Mouse (Mus musculus): ENCODE measurements around the gene Ak7. TPM values are rescaled to one million over a fixed set of nuclear protein-coding genes. Genes with fewer than 3 reads are reported as not detected.

Ak7 gene
- total and polyA plus RNA-seq, 2 experiments from 2014 or later = 1.4 to 2.2 TPM

DNA sequence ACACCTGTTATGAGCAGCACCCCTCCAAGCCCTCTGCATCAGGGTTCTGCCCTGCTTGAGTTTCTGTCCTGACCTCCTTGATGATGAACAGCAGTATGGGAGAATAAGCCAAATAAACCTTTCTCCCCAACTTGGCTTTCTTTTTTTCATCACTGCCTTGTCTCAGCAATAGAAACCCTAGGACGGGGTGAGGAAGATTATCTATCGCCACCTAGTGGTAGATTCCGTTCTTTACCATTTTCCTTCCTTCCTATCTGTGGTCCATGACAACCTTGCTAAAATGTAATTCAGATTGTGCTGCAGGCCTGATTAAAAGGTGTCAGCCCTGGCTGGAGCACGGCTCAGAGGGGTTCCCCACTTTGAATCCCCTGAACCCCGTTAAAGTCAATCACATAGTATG lies 16.9 kb downstream of the Ak7 start:
- peaks cover 8% of the 10 kb centered on the region; the same call in 1 of the 2 replicates for H3K4me1 ChIP-seq (ENCODE audit: insufficient read depth, low read length)
- DNase-seq (ENCODE audit: low spot score) (peak; percentile 82), ATAC-seq (ENCODE audit: low FRiP score) (peak; percentile 50; the same call in 1 of the 2 replicates)
- no peaks in the 10 kb centered on the region for H3K27me3 ChIP-seq (ENCODE audit: insufficient read depth, low read length)
- no peak overlapping the region for H3K4me2 ChIP-seq (ENCODE audit: low read depth, low read length, poor library complexity, severe bottlenecking)
- no peak overlapping the region for H3K4me3 ChIP-seq (ENCODE audit: low read depth, low read length)
- WGBS = 3% methylated on average over 5 of the region's 5 CpGs
- 0 out of 2 replicates have a peak overlapping the region, but pooled peaks have one; percentile 67 for H3K27ac ChIP-seq (ENCODE audit: low read depth, low read length)
- H3K36me3 ChIP-seq (ENCODE audit: insufficient read depth, low read length) = no peaks in the 10 kb centered on the region
- TF ChIP-seq CTCF (IDR thresholded peaks at IDR 0.05) = peak; percentile 89
- no peak overlapping the region for H3K9ac ChIP-seq (replicated peaks; ENCODE audit: low read length, poor library complexity, severe bottlenecking)
- no peaks in the 10 kb centered on the region for H3K9me3 ChIP-seq (ENCODE audit: low read length)

- no peak overlapping the region for H3K4me3 ChIP-seq (ENCODE audit: low read depth, low read length)
- no peak for TF ChIP-seq CTCF (IDR thresholded peaks at IDR 0.05)
- DNase-seq (ENCODE audit: low spot score) (no peak), ATAC-seq (ENCODE audit: low FRiP score) (no peak)
- no peaks in the 10 kb centered on the region for H3K9me3 ChIP-seq (ENCODE audit: low read length)
- H3K27ac ChIP-seq (ENCODE audit: low read depth, low read length) = no peak overlapping the region
- WGBS = 50% methylated on average over 1 of the region's 1 CpGs
- H3K9ac ChIP-seq (replicated peaks; ENCODE audit: low read length, poor library complexity, severe bottlenecking) = no peak overlapping the region
- no peak overlapping the region for H3K4me2 ChIP-seq (ENCODE audit: low read depth, low read length, poor library complexity, severe bottlenecking)
- no peaks in the 10 kb centered on the region for H3K36me3 ChIP-seq (ENCODE audit: insufficient read depth, low read length)
- H3K4me1 ChIP-seq (ENCODE audit: insufficient read depth, low read length) = peaks cover 8% of the 10 kb centered on the region; the same call in 1 of the 2 replicates
- no peaks in the 10 kb centered on the region for H3K27me3 ChIP-seq (ENCODE audit: insufficient read depth, low read length)
Observed at GRCm38 (mm10) chr12:105724616-105725015, 18.8 kb downstream of the Ak7 start.

- H3K9ac ChIP-seq (replicated peaks; ENCODE audit: low read length, poor library complexity, severe bottlenecking) = no peak overlapping the region
- no peak for TF ChIP-seq CTCF (IDR thresholded peaks at IDR 0.05)
- no peak overlapping the region for H3K27ac ChIP-seq (ENCODE audit: low read depth, low read length)
- H3K27me3 ChIP-seq (ENCODE audit: insufficient read depth, low read length) = no peaks in the 10 kb centered on the region
- H3K4me3 ChIP-seq (ENCODE audit: low read depth, low read length) = no peak overlapping the region
- no peaks in the 10 kb centered on the region for H3K36me3 ChIP-seq (ENCODE audit: insufficient read depth, low read length)
- DNase-seq (ENCODE audit: low spot score) (no peak), ATAC-seq (ENCODE audit: low FRiP score) (no peak)
- H3K4me2 ChIP-seq (ENCODE audit: low read depth, low read length, poor library complexity, severe bottlenecking) = no peak overlapping the region
- no peaks in the 10 kb centered on the region for H3K9me3 ChIP-seq (ENCODE audit: low read length)
- 83% methylated on average over 13 of the region's 13 CpGs for WGBS
- peaks cover 8% of the 10 kb centered on the region; the same call in 1 of the 2 replicates for H3K4me1 ChIP-seq (ENCODE audit: insufficient read depth, low read length)
Observed at GRCm38 (mm10) chr12:105725736-105726135, 20.0 kb downstream of the Ak7 start.

GRCm38 (mm10) chr12:105727268-105727667 lies 21.5 kb downstream of the Ak7 start:
- no peak overlapping the region for H3K27ac ChIP-seq (ENCODE audit: low read depth, low read length)
- H3K4me2 ChIP-seq (ENCODE audit: low read depth, low read length, poor library complexity, severe bottlenecking) = no peak overlapping the region
- H3K4me1 ChIP-seq (ENCODE audit: insufficient read depth, low read length) = no peaks in the 10 kb centered on the region
- DNase-seq (ENCODE audit: low spot score) = no peak
- H3K27me3 ChIP-seq (ENCODE audit: insufficient read depth, low read length) = no peaks in the 10 kb centered on the region
- ATAC-seq (ENCODE audit: low FRiP score) = no peak
- no peak for TF ChIP-seq CTCF (IDR thresholded peaks at IDR 0.05)
- no peaks in the 10 kb centered on the region for H3K9me3 ChIP-seq (ENCODE audit: low read length)
- no peak overlapping the region for H3K9ac ChIP-seq (replicated peaks; ENCODE audit: low read length, poor library complexity, severe bottlenecking)
- WGBS = 68% methylated on average over 3 of the region's 3 CpGs
- H3K4me3 ChIP-seq (ENCODE audit: low read depth, low read length) = no peak overlapping the region
- H3K36me3 ChIP-seq (ENCODE audit: insufficient read depth, low read length) = no peaks in the 10 kb centered on the region

GRCm38 (mm10) chr12:105727964-105728363 lies 22.2 kb downstream of the Ak7 start:
- Histone ChIP-seq H3K4me3 (ENCODE audit: low read depth, low read length) (no peak overlapping the region), H3K27me3 (ENCODE audit: insufficient read depth, low read length) (no peaks in the 10 kb centered on the region), H3K27ac (ENCODE audit: low read depth, low read length) (no peak overlapping the region), H3K4me1 (ENCODE audit: insufficient read depth, low read length) (no peaks in the 10 kb centered on the region), H3K9me3 (ENCODE audit: low read length) (no peaks in the 10 kb centered on the region), H3K9ac (replicated peaks; ENCODE audit: low read length, poor library complexity, severe bottlenecking) (no peak overlapping the region), H3K4me2 (ENCODE audit: low read depth, low read length, poor library complexity, severe bottlenecking) (no peak overlapping the region), H3K36me3 (ENCODE audit: insufficient read depth, low read length) (no peaks in the 10 kb centered on the region)
- no peak for ATAC-seq (ENCODE audit: low FRiP score)
- 28% methylated on average over 8 of the region's 8 CpGs for WGBS
- peak; percentile 88 for TF ChIP-seq CTCF (IDR thresholded peaks at IDR 0.05)
- DNase-seq (ENCODE audit: low spot score) = peak; percentile 75

GRCm38 (mm10) chr12:105730851-105731460 lies 25.2 kb downstream of the Ak7 start:
- ATAC-seq (ENCODE audit: low FRiP score) = no peak
- H3K9ac ChIP-seq (replicated peaks; ENCODE audit: low read length, poor library complexity, severe bottlenecking) = no peak overlapping the region
- H3K27me3 ChIP-seq (ENCODE audit: insufficient read depth, low read length) = no peaks in the 10 kb centered on the region
- H3K4me1 ChIP-seq (ENCODE audit: insufficient read depth, low read length) = no peaks in the 10 kb centered on the region
- no peak overlapping the region for H3K27ac ChIP-seq (ENCODE audit: low read depth, low read length)
- no peaks in the 10 kb centered on the region for H3K36me3 ChIP-seq (ENCODE audit: insufficient read depth, low read length)
- TF ChIP-seq CTCF (IDR thresholded peaks at IDR 0.05) = no peak
- H3K4me3 ChIP-seq (ENCODE audit: low read depth, low read length) = no peak overlapping the region
- WGBS = 74% methylated on average over 6 of the region's 6 CpGs
- H3K9me3 ChIP-seq (ENCODE audit: low read length) = no peaks in the 10 kb centered on the region
- DNase-seq (ENCODE audit: low spot score) = no peak
- no peak overlapping the region for H3K4me2 ChIP-seq (ENCODE audit: low read depth, low read length, poor library complexity, severe bottlenecking)

All from midbrain, postnatal 0 days (tissue).